Mouse (Mus musculus): Measurements from ENCODE around the gene Adar.
"Not testable (repeated sequence)": the region's sequence is repeated elsewhere in the genome, so short reads cannot be mapped to it uniquely, and the experiment has no call there.

Gene Adar

GRCm38 (mm10) chr3:89798518-89798917 lies 83.7 kb downstream of the Adar start:
- no peak for DNase-seq

GRCm38 (mm10) chr3:89799476-89799875 lies 84.7 kb downstream of the Adar start:
- no peak for DNase-seq

DNA sequence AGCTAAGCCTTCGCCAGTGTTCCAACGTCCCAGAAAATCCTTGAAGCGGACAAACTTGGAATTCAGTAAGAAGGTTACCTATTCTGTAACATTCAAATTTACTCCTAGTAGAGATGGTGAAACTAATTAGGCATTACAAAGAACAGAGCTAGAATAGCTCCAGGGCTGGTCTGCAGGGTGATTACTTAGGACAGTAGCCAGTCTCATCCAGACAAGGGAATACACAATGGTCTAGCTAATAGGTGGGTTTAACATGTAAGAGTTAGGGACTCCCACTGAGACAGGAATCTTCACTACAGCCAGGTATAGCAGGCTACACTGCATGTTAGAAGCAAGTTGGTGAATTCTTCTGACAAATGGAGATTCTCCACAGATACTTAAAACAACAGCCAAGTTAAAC lies 85.3 kb downstream of the Adar start:
- not testable (repeated sequence) for DNase-seq

GRCm38 (mm10) chr3:89800774-89801506 lies 86.1 kb downstream of the Adar start:
- no peak for DNase-seq

DNA sequence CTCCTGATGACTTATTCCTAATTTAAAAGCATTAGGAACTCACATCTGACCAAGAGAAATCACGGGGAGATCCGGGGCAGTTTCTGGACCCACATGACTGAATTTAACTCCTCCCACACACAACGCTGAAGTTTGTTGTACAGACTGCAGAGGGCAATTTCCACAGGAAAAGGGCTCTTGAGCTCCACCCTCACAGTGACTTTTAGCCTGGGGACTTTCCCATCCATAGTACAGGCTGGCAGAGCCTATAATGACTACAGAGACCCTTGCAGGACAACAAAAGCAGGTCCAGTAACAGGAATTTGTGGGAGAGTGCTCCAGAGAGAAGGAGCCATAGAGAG lies 86.7 kb downstream of the Adar start:
- no peak for DNase-seq

DNA sequence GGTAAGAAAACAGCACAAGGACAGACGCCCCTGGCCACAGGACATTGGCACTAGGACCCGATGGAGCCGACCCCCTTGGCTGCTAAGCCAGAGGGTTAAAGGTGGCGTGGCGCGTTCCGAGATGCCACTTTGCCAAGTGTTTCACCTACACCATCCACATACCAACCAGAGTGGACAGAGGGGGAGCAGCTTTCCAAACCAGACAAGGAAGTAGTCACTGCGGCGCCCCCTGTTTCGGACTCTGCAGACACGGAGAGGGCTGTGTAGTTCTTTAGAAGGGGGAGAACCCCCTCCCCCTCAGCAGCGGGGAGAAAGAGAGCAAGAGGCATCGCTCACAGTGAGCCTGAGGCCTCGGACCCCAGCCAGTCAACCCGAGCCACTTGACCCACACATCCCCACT lies 88.1 kb downstream of the Adar start:
- no peak for DNase-seq
